Mouse (Mus musculus): Measurements from ENCODE around the gene Cacnb2.

- TF ChIP-seq CTCF (IDR thresholded peaks at IDR 0.05; ENCODE audit: borderline replicate concordance, extremely low read depth, insufficient read depth, insufficient read length) (no peak), POLR2A (IDR thresholded peaks at IDR 0.05; ENCODE audit: borderline replicate concordance, extremely low read depth, insufficient read depth, insufficient read length, poor library complexity, severe bottlenecking) (no peak)
Observed at GRCm38 (mm10) chr2:14623820-14624219, 20.9 kb downstream of the Cacnb2 start.
